Mouse (Mus musculus) stomach, postnatal 0 days (tissue): ENCODE results near the gene Snd1.

Experiments
- CTCF ChIP-seq: IDR thresholded peaks from 2 replicates; pipeline ENCODE4 v1.5.1; 2016; ENCODE audit warnings: antibody characterized with exemption, low read depth, mild to moderate bottlenecking, moderate library complexity
- EP300 ChIP-seq: optimal IDR thresholded peaks from 2 replicates; pipeline ENCODE3; 2016; ENCODE audit warnings: antibody characterized with exemption

GRCm38 (mm10) chr6:28672388-28672787 is 197.4 kb downstream of the Snd1 start:
- TF ChIP-seq CTCF (no peak), EP300 (no peak)
